Comparison of ENCODE assay signal across 7 mouse cellular contexts in the genomic region with DNA sequence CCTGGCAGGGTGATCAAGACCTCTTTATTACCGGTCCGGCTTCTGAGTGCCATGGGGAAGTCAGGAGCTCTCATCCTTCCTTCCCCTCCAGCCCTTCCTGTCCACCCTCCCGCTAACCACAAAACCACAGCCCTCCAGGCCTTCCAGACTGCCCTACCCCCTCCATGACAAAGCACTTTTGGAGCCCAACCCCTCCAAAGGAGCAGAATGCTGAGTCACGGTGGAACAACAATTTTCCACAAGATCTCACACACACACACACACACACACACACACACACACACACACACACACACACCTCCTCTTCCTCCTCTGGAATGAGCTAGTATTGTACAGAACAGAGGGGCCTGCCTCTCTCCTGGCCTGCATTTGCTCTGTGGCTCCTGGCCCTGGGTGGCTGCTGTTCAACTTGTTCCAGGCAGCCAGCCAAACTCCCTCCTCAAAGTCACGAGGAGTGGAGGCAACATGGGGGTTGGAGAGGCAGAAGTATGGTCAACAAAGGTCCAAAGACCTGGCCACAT. TPM values are rescaled to one million over a fixed set of nuclear protein-coding genes. Genes with fewer than 3 reads are reported as not detected.
DNase-seq lines count a peak whose midpoint lies in the region; ATAC-seq and TF ChIP-seq lines count a peak whose summit lies in the region.

No protein-coding gene starts in this region.

- no peak overlapping the region for H3K9ac ChIP-seq in heart, embryonic 14.5 days (ENCODE audit: low read length)

- no peaks in the 10 kb centered on the region for H3K9me3 ChIP-seq in E14TG2a.4 (ENCODE audit: low read length)
- H3K9me3 ChIP-seq in heart, embryonic 14.5 days (ENCODE audit: control insufficient read depth, low read length) = no peaks in the 10 kb centered on the region
- no peaks in the 10 kb centered on the region for H3K9me3 ChIP-seq in megakaryocyte, embryonic 14.5 days

- peaks cover 4% of the 10 kb centered on the region for H3K36me3 ChIP-seq in E14TG2a.4 (ENCODE audit: insufficient read depth, low read length)
- no peaks in the 10 kb centered on the region for H3K36me3 ChIP-seq in heart, embryonic 14.5 days (ENCODE audit: control insufficient read depth, insufficient read depth, low read length)
- H3K36me3 ChIP-seq in megakaryocyte, embryonic 14.5 days (replicated peaks; ENCODE audit: low read length) = peaks cover 5% of the 10 kb centered on the region

- peaks cover 51% of the 10 kb centered on the region for H3K4me1 ChIP-seq in E14TG2a.4 (replicated peaks; ENCODE audit: low read depth, low read length)
- peaks cover 25% of the 10 kb centered on the region in 2 experiments for H3K4me1 ChIP-seq in heart, embryonic 14.5 days (ENCODE audit: control insufficient read depth in 2 of 2, insufficient read depth in 2 of 2, low read length in 2 of 2)
- peaks cover 79% of the 10 kb centered on the region for H3K4me1 ChIP-seq in megakaryocyte, embryonic 14.5 days

- peak; percentile 32; the same call in 1 of the 2 replicates for ATAC-seq in heart, embryonic 14.5 days (ENCODE audit: insufficient number of reproducible peaks, insufficient read depth, low FRiP score, low read depth)

- TF ChIP-seq CTCF in E14TG2a.4 (conservative IDR thresholded peaks at IDR 0.05; ENCODE audit: low read length) = no peak

- peak overlapping the region; percentile 44 for H3K4me3 ChIP-seq in E14TG2a.4 (replicated peaks; ENCODE audit: low read length)
- H3K4me3 ChIP-seq in heart, embryonic 14.5 days (ENCODE audit: control insufficient read depth in 1 of 2, insufficient read depth in 1 of 2, low read depth in 1 of 2, low read length in 2 of 2) = no peak overlapping the region
- peak overlapping the region; percentile 86 for H3K4me3 ChIP-seq in megakaryocyte, embryonic 14.5 days (replicated peaks)

- H3K27me3 ChIP-seq in E14TG2a.4 (ENCODE audit: insufficient read depth, low read length) = no peaks in the 10 kb centered on the region
- no peaks in the 10 kb centered on the region for H3K27me3 ChIP-seq in heart, embryonic 14.5 days (ENCODE audit: control insufficient read depth, insufficient read depth, low read length)
- H3K27me3 ChIP-seq in megakaryocyte, embryonic 14.5 days (replicated peaks) = no peaks in the 10 kb centered on the region

- no peak overlapping the region for H3K4me2 ChIP-seq in heart, embryonic 14.5 days (ENCODE audit: low read length)

- peak; percentile 80 for DNase-seq in MEL-GATA-1-ER (ENCODE audit: extremely low read depth, low read depth)
- DNase-seq in cerebellum, postnatal 36 days = peak; percentile 38 to 40
- DNase-seq in left cerebral cortex, adult 11 months (ENCODE audit: low spot score) = peak; percentile 65
- peak; percentile 62 for DNase-seq in urinary bladder, postnatal 25 days (ENCODE audit: low spot score)

- WGBS in heart, embryonic 14.5 days = 43% methylated on average over 5 of the region's 5 CpGs

- peak overlapping the region; percentile 70 to 77 for H3K27ac ChIP-seq in heart, embryonic 14.5 days (replicated peaks in 1 of 2; ENCODE audit: control insufficient read depth in 1 of 2, insufficient read depth in 1 of 2, low read depth in 2 of 2, low read length in 2 of 2)

RNA-seq across cellular contexts. Expression of gene Fth1, which starts 1.9 kb away (rescaled TPM):
- polyA plus RNA-seq in heart, embryonic 14.5 days (2014; fragmentation: Nextera tagmentation; extraction: Ambion mirVana) = 1,816 and 1,859 TPM in 2 replicates
- 7,037 and 23,567 TPM in 2 replicates for polyA plus RNA-seq in megakaryocyte, embryonic 14.5 days (2012; ENCODE audit: insufficient read depth, low replicate concordance)

RNA-seq across cellular contexts. Expression of gene Best1, which starts 22.9 kb away (rescaled TPM):
- polyA plus RNA-seq in heart, embryonic 14.5 days (2014; fragmentation: Nextera tagmentation; extraction: Ambion mirVana) = 0.24 and 0.40 TPM in 2 replicates
- polyA plus RNA-seq in megakaryocyte, embryonic 14.5 days (2012; ENCODE audit: insufficient read depth, low replicate concordance) = not detected in 2 replicates

RNA-seq across cellular contexts. Expression of gene Rab3il1, which starts 23.0 kb away (rescaled TPM):
- polyA plus RNA-seq in heart, embryonic 14.5 days (2014; fragmentation: Nextera tagmentation; extraction: Ambion mirVana) = 27.6 and 27.7 TPM in 2 replicates
- polyA plus RNA-seq in megakaryocyte, embryonic 14.5 days (2012; ENCODE audit: insufficient read depth, low replicate concordance) = 2.0 and 8.8 TPM in 2 replicates

Comparison
In these comparisons a context has a peak if more than half of its experiments do, and no peak if none do; other contexts are left out.
1. H3K4me3 ChIP-seq: peak in E14TG2a.4 (single experiment) and megakaryocyte, embryonic 14.5 days (single experiment); none in heart, embryonic 14.5 days (0 of 2).
2. Peak in every context shown above with its lines, with median percentiles within 50 percentile points of each other: DNase-seq.